Mouse (Mus musculus): ENCODE measurements around the gene Trpm5. TPM values are rescaled to one million over a fixed set of nuclear protein-coding genes. Genes with fewer than 3 reads are reported as not detected.

Gene Trpm5
- polyA plus RNA-seq, 1 experiment: 13.1 TPM

- WGBS: 68% methylated on average over 3 of the region's 3 CpGs
- Histone ChIP-seq H3K27ac (ENCODE audit: insufficient read depth, low read depth, low read length) (no peak overlapping the region), H3K4me3 (ENCODE audit: low read depth, low read length) (no peak overlapping the region), H3K4me1 (ENCODE audit: control insufficient read depth, insufficient read depth, insufficient read length, low read length) (peaks cover 22% of the 10 kb centered on the region; the same call in 1 of the 2 replicates), H3K36me3 (ENCODE audit: control insufficient read depth, insufficient read depth, low read length) (no peaks in the 10 kb centered on the region), H3K27me3 (ENCODE audit: control insufficient read depth, insufficient read depth, low read length) (no peaks in the 10 kb centered on the region)
- TF ChIP-seq POLR2A (IDR thresholded peaks at IDR 0.05; ENCODE audit: low read depth, low read length): no peak
- TF ChIP-seq CTCF (IDR thresholded peaks at IDR 0.05; ENCODE audit: extremely low read depth, insufficient read length, insufficient replicate concordance, low read depth, low read length): no peak
Measured at GRCm38 (mm10) chr7:143049331-143049730, 45.1 kb downstream of the Trpm5 start.

GRCm38 (mm10) chr7:143046358-143046757 is 48.1 kb downstream of the Trpm5 start:
- no peak overlapping the region for H3K4me3 ChIP-seq (ENCODE audit: low read depth, low read length)
- TF ChIP-seq POLR2A (IDR thresholded peaks at IDR 0.05; ENCODE audit: low read depth, low read length): no peak
- TF ChIP-seq CTCF (IDR thresholded peaks at IDR 0.05; ENCODE audit: extremely low read depth, insufficient read length, insufficient replicate concordance, low read depth, low read length): no peak
- peaks cover 15% of the 10 kb centered on the region; the same call in 1 of the 2 replicates for H3K4me1 ChIP-seq (ENCODE audit: control insufficient read depth, insufficient read depth, insufficient read length, low read length)
- no peaks in the 10 kb centered on the region for H3K36me3 ChIP-seq (ENCODE audit: control insufficient read depth, insufficient read depth, low read length)
- no peak overlapping the region for H3K27ac ChIP-seq (ENCODE audit: insufficient read depth, low read depth, low read length)
- WGBS: 74% methylated on average over 7 of the region's 7 CpGs
- no peaks in the 10 kb centered on the region for H3K27me3 ChIP-seq (ENCODE audit: control insufficient read depth, insufficient read depth, low read length)

DNA sequence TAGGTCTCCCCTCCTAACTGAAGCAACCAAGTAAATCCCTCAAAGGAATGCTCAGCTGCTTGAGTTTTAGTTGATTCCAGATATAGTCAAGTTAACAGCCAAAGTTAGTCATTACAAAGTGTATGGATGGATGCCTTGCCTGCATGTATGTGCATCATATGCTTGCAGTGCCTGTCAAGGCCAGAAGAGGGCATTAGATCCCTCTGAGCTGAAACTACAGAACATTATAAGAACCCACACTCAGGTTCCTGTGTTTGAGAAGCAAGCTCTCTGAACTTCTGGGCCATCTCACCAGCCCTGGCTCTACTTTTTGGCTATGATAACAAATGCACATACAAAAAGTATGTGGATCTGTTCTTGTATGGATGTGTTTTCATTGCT is 49.6 kb downstream of the Trpm5 start:
- Histone ChIP-seq H3K27ac (ENCODE audit: insufficient read depth, low read depth, low read length) (no peak overlapping the region), H3K27me3 (ENCODE audit: control insufficient read depth, insufficient read depth, low read length) (no peaks in the 10 kb centered on the region), H3K4me3 (ENCODE audit: low read depth, low read length) (no peak overlapping the region), H3K4me1 (ENCODE audit: control insufficient read depth, insufficient read depth, insufficient read length, low read length) (peaks cover 9% of the 10 kb centered on the region; the same call in 1 of the 2 replicates), H3K36me3 (ENCODE audit: control insufficient read depth, insufficient read depth, low read length) (no peaks in the 10 kb centered on the region)
- TF ChIP-seq POLR2A (IDR thresholded peaks at IDR 0.05; ENCODE audit: low read depth, low read length) (no peak), CTCF (IDR thresholded peaks at IDR 0.05; ENCODE audit: extremely low read depth, insufficient read length, insufficient replicate concordance, low read depth, low read length) (no peak)

GRCm38 (mm10) chr7:143044049-143044825 is 50.2 kb downstream of the Trpm5 start:
- no peak for TF ChIP-seq CTCF (IDR thresholded peaks at IDR 0.05; ENCODE audit: extremely low read depth, insufficient read length, insufficient replicate concordance, low read depth, low read length)
- Histone ChIP-seq H3K27ac (ENCODE audit: insufficient read depth, low read depth, low read length) (no peak overlapping the region), H3K4me1 (ENCODE audit: control insufficient read depth, insufficient read depth, insufficient read length, low read length) (peaks cover 4% of the 10 kb centered on the region; the same call in 1 of the 2 replicates), H3K27me3 (ENCODE audit: control insufficient read depth, insufficient read depth, low read length) (no peaks in the 10 kb centered on the region), H3K4me3 (ENCODE audit: low read depth, low read length) (no peak overlapping the region), H3K36me3 (ENCODE audit: control insufficient read depth, insufficient read depth, low read length) (no peaks in the 10 kb centered on the region)
- WGBS: 91% methylated on average over 2 of the region's 2 CpGs

GRCm38 (mm10) chr7:143042897-143043300 is 51.5 kb downstream of the Trpm5 start:
- 74% methylated on average over 3 of the region's 3 CpGs for WGBS
- H3K4me1 ChIP-seq (ENCODE audit: control insufficient read depth, insufficient read depth, insufficient read length, low read length): peaks cover 3% of the 10 kb centered on the region; the same call in 1 of the 2 replicates
- H3K4me3 ChIP-seq (ENCODE audit: low read depth, low read length): no peak overlapping the region
- H3K27ac ChIP-seq (ENCODE audit: insufficient read depth, low read depth, low read length): 0 out of 2 replicates have a peak overlapping the region, but pooled peaks have one; percentile 10
- no peaks in the 10 kb centered on the region for H3K27me3 ChIP-seq (ENCODE audit: control insufficient read depth, insufficient read depth, low read length)
- no peaks in the 10 kb centered on the region for H3K36me3 ChIP-seq (ENCODE audit: control insufficient read depth, insufficient read depth, low read length)
- no peak for TF ChIP-seq POLR2A (IDR thresholded peaks at IDR 0.05; ENCODE audit: low read depth, low read length)
- TF ChIP-seq CTCF (IDR thresholded peaks at IDR 0.05; ENCODE audit: extremely low read depth, insufficient read length, insufficient replicate concordance, low read depth, low read length): no peak

DNA sequence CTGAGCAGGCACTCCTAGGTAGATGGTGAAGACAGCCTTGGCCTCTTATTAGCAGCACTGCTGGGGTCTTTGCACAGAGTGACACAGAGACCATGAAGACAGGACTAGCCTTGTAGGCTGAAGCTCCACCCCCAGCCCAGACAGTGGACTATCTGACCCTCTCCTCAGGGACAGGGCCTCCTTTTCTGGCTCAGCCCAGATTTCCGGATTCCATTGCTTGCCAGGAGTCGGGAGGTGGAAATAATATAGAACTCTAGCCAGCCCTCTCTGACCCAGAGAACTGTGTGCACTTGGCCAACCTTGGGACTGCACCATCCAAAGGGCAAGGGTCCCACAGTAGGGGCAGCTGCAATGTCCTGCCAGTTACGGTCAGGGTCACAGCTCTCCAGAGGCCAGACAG is 52.4 kb downstream of the Trpm5 start:
- Histone ChIP-seq H3K27ac (ENCODE audit: insufficient read depth, low read depth, low read length) (0 out of 2 replicates have a peak overlapping the region, but pooled peaks have one; percentile 10), H3K27me3 (ENCODE audit: control insufficient read depth, insufficient read depth, low read length) (no peaks in the 10 kb centered on the region), H3K36me3 (ENCODE audit: control insufficient read depth, insufficient read depth, low read length) (no peaks in the 10 kb centered on the region), H3K4me3 (ENCODE audit: low read depth, low read length) (no peak overlapping the region), H3K4me1 (ENCODE audit: control insufficient read depth, insufficient read depth, insufficient read length, low read length) (peaks cover 3% of the 10 kb centered on the region; the same call in 1 of the 2 replicates)
- 55% methylated on average over 3 of the region's 3 CpGs for WGBS
- TF ChIP-seq CTCF (IDR thresholded peaks at IDR 0.05; ENCODE audit: extremely low read depth, insufficient read length, insufficient replicate concordance, low read depth, low read length) (no peak), POLR2A (IDR thresholded peaks at IDR 0.05; ENCODE audit: low read depth, low read length) (no peak)

GRCm38 (mm10) chr7:143041138-143041822 is 53.2 kb downstream of the Trpm5 start:
- H3K27ac ChIP-seq (ENCODE audit: insufficient read depth, low read depth, low read length): no peak overlapping the region
- H3K36me3 ChIP-seq (ENCODE audit: control insufficient read depth, insufficient read depth, low read length): no peaks in the 10 kb centered on the region
- no peak overlapping the region for H3K4me3 ChIP-seq (ENCODE audit: low read depth, low read length)
- peaks cover 3% of the 10 kb centered on the region; the same call in 1 of the 2 replicates for H3K4me1 ChIP-seq (ENCODE audit: control insufficient read depth, insufficient read depth, insufficient read length, low read length)
- H3K27me3 ChIP-seq (ENCODE audit: control insufficient read depth, insufficient read depth, low read length): no peaks in the 10 kb centered on the region
- 64% methylated on average over 3 of the region's 3 CpGs for WGBS
- TF ChIP-seq POLR2A (IDR thresholded peaks at IDR 0.05; ENCODE audit: low read depth, low read length) (no peak), CTCF (IDR thresholded peaks at IDR 0.05; ENCODE audit: extremely low read depth, insufficient read length, insufficient replicate concordance, low read depth, low read length) (no peak)

All from small intestine, adult 2 months (tissue).